Mouse (Mus musculus): ENCODE measurements around the gene Gm45233.

The Gm45233 gene

DNA sequence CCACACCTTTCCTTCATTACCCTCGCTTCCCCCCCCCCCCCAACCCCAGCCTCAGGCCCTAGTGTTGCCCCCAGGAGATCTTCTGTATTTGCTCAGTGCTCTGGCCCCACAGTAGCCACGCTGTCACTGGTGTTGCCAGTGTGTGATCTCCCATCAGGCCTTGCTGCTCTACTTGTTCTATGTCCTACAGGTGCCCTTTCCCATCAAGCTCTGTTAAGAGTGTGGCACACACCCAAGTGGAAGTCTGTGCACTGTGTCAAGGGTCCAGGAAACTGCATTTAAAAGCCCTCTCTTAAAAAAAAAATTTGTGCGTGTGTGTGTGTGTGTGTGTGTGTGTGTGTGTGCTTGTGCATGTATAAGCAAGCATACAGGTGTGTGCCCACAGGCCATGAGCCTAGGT lies 4.3 kb downstream of the Gm45233 start:
- no peak for DNase-seq (ENCODE audit: low spot score)

DNA sequence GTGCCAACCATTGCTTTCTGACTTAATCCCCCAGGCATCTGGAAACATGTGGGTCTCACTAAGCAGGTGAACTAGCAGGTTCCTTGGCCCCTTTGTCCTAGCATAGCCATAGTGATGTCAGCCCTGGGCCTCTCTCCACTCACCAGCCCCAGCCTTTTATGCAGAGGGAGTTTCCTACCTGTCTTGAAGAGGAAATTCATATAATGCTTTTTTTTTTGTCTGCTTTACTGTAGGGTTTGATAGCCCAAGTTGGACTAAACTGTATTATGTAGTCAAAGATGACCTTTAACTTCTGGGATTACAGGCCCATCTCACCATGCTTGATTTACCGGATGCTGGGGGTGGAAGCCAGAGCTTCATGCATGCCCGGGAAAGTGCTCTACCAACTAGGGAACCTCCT lies 5.9 kb downstream of the Gm45233 start:
- DNase-seq (ENCODE audit: low spot score), result no peak

DNA sequence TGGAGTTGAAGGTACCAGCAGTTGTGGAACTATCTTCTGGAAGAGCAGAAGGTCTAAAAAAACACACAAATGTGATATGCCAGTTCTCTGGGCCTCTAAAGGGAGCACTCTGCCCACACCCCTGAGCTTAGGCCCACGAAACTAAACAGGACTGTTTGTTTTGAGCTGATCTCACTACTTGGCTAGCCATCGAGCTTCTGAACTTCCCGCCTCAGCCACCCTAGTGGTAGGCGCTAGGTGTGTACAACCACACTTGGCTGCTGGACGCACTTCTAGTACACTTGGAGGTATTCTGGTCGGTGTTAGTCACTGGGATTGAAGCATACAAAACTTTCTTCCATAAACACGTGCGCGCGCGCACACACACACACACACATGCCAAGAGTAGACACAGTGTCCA lies 7.8 kb downstream of the Gm45233 start:
- no peak for DNase-seq (ENCODE audit: low spot score)

DNA sequence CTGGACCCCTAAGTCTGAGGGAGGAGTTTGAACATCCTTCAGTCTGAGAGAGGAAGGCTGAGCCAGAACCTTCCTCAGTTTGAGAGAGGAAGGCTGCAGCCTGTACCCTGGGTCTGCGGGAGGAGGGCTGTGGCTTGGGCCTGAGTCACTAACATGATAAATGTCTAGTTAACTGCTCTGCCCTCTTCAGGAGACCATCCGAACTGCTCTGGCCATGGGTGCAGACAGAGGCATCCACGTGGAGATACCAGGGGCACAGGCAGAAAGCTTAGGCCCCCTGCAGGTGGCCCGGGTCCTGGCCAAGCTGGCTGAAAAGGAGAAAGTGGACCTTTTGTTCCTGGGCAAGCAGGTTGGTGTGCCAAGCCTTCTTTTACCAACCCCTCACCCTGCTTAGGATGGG lies 8.7 kb downstream of the Gm45233 start:
- no peak for DNase-seq (ENCODE audit: low spot score)

DNA sequence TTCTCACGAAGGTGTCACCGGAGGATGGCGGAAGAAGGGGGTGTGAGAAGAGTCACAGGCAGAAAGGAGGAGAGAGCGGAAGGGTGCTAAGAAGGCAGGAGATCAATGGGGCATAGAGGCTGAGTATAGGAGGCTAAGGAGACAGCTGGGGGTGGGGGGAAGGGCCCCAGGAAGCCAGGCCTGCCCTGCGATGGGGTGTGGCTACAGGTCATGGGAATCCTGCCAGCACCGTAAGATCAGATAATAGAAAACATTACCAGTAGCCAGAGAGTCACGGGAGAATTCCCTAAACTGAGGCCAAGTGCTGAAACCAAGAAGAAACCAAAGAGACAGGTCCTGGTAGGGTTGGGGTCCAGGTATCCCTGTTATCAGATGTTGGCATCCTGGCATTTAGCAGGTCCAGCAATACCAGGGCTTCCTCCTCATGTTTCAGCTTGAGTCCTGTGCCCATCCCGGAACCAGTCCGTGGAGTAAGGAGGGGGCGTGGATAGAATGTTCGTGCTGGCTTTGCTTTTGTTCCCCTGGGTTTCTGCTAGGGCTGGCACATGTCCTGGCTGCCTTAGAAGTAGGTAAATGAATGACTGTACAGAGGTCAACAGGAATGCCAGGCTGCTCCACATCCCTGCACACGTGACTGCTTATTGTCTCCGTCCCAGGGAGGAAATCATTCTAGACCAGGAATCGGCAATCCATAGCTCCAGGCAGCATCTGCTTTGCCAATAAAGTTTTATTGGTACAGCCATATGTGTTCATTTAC lies 9.8 kb downstream of the Gm45233 start:
- DNase-seq (ENCODE audit: low spot score), result no peak

DNA sequence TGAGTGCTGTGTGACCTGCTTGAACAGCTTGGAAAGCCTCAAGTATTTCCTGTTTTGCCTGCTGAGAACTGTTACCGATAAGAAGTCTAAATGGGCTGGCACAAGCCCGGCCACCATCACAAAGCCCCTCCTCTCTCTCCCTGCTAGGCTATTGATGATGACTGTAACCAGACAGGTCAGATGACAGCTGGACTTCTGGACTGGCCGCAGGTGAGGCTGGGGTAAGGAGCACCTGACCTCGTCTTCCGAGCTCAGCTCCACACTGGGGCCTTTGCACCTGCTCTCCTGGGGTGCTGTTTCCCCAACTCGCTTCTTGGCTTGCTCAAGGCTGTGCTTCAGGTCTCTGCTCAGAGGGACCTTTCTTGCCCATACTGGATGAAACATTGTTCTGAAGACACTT lies 10.4 kb downstream of the Gm45233 start:
- no peak for DNase-seq (ENCODE audit: low spot score)

DNA sequence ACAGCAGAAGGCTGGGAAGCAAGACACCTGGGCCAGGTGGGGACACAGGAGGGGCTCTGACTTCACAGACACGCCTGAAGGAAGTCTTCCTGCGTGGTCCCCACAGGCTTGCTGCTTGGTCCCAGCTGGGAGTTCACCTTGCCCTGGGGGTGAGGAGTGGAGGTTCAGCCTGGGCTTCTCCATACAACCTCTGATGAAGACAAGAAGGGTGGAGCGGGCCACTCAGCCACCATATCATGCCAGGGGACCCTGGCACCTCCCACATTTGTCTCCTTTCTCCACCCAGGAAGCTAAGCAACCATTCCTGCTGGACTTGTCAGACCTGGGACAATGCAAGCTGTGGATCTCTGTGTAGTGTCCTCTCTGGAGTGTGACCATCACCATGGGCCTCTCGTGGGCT lies 18.9 kb downstream of the Gm45233 start, which contains the start of gene Vsig10l:
TSS of gene Vsig10l (plus strand) at position 301 of the 400 bp plus-strand sequence.
- DNase-seq (ENCODE audit: low spot score), result no peak

DNA sequence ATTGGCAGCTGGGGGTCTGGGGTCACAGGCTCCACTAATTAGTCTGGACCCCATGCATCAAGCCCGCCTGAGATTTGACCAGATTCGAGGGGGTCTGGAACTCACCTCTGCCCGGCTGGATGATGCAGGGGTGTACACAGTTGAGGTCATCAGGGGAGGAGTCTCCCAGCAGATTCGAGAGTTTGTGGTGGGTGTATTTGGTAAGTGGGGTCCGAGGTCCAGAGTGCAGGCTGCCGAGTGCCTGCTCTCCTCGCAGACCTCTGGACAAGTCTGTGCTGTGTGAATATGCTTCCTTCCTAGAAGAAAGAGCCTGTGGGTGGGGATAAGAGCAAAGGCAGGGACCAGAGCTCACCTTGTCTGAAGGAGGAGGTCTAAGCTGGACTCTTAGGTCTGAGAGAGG lies 20.0 kb downstream of the Gm45233 start:
- DNase-seq (ENCODE audit: low spot score), result no peak

DNA sequence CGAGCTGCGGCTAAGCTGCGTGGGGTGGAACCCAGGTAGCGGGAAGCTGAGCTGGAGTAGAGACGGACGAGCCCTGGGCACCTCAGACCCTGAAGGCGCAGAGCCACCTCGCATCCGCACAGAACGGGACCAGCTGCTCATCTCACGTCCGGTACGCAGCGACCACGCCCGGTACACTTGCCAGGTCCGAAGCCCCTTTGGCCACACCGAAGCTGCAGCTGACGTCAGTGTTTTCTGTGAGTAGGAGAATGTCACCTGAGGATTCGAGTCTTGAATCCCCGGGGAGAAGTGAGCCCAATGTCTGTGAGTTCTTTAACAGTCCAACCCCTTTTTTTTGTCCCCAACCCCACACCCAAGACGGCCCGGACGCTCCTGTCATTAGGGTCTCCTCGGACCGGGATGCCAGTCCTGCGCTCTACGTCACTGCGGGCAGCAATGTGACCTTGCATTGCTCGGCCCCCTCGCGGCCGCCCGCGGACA lies 21.0 kb downstream of the Gm45233 start:
- DNase-seq (ENCODE audit: low spot score), result peak; percentile 9

DNA sequence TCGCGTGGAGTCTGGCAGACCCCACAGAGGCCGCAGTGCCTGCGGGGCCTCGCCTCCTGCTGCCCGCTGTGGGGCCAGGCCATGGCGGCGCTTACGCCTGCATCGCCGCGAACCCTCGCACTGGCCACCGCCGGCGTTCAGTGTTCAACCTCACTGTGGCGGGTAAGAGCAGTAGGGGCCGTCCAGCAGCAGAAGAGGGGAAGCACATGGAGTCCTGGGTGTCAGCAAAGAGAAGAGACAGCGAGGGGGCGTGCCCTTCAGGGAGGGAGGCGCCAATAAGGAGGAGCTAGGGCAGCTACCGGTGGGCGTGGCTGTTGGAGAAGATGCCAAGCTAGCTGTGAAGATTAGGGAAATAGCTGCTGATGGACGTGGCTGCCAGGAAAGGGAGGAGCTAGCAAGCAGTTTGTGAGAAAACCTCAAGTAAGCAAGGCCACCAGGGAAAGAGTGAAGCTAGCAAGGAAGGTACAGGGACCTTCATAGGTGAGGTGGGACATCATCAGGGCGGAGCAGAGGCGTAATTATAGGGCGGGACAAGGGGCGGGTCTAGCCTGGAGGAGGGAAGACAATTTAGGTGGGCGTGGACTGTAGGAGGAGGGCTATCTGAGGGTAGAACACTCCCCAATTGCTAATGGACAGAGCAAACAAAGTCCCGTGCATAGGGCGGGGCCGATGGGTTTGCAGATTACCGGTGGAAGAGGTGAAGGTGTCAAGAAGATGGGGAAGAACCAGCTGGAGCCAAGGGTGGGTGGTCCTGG lies 21.6 kb downstream of the Gm45233 start:
- peak; percentile 81 for DNase-seq (ENCODE audit: low spot score)

DNA sequence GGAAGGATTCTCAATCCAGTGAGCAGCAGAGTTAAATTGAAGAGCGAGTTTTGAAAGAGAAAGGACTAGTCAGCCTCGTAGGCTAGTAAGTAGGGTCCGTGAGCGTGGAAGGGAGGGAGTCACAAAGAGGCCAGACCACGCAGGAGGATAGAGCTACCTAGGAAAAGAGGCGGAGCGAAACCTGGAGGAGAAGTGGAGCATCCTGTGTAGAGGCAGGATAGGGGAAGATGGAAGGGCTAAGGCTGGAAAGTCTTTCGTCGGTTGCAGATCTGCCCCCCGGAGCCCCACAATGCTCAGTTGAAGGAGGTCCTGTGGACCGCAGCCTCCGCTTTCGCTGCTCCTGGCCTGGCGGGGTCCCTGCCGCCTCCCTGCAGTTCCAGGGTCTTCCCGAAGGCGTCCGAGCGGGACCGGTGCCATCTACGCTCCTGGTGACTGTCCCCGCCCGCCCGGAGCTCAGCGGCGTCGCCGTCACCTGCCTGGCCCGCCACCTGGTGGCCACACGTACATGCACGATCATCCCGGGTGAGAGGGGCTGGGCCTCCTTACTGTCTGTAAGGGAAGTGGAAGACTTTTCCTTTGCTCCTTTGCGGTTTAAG lies 22.3 kb downstream of the Gm45233 start:
- DNase-seq (ENCODE audit: low spot score), result peak; percentile 65

DNA sequence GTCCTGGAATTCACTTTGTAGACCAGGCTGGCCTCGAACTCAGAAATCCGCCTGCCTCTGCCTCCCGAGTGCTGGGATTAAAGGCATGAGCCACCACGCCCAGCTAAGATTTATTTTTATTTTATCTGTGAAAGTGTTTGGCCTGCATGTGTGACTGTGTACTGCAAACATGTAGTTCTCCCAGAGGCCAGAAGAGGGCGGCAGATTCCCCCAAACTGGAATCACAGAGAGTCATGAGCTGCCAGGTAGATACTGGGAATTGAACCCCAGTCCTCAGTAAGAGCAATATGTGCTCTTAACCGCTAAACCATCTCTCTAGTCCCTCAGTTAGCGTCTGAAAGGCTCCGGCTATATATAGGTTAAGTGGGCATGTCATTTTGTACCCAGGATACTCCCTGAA lies 26.4 kb downstream of the Gm45233 start:
- DNase-seq (ENCODE audit: low spot score), result peak; percentile 46

DNA sequence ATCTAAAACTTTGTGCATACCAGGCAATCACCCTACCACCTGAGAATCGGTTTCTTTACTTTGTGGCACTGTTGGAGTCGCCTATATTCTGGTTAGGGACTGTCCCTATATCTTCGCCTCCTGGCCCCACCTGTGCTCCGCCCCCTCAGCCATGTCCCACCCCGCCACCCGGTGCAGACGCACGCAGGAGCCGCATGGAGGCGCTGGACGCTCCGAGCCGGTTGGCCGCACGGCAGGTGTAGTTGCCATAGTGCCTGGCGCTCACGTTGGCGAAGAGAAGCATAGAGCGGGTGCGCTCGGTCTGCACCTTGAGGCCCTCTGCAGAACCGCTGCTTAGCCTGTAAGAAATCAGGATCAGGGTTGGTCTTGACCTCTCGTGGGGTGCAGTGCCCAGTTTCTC lies 31.8 kb downstream of the Gm45233 start:
- peak; percentile 20 for DNase-seq (ENCODE audit: low spot score)

DNA sequence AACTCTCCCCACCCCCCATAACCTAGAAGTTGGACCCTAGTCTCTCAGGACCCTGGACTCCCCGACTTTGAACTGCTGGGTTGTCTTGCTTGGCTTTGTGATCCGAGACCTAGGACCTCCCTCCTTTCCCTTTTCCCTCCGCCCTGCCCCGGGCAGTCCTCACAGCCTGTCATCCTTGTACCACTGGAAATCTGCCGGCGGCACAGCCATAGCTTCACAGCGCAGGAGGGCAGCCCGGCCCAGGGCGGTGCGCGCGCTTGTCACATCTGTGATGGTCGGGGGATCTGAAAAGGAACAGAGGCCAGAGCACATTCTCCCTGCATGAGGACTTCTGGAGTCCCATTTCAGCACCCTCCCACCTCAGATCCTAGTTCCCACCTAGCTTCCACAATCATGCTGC lies 32.4 kb downstream of the Gm45233 start:
- no peak for DNase-seq (ENCODE audit: low spot score)

DNA sequence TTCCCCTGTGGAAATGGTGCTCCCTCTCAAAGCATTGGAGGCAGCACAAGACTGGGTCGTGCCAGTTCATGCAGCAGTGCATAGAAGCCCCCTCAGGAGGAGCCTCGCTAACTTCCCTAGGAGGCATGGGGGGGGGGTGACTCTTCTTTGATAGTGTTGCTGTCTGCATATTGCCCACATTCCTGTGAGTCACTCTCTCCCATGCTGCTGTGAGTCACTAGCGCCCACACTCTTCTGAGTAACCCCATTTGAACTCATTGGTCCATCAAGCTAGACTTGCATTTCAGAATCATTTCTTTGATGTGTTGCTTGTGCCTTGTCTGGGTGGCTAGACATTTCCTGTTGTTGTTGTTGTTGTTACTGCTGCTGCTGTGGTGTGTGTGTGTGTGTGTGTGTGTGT lies 37.3 kb downstream of the Gm45233 start:
- no peak for DNase-seq (ENCODE audit: low spot score)

DNA sequence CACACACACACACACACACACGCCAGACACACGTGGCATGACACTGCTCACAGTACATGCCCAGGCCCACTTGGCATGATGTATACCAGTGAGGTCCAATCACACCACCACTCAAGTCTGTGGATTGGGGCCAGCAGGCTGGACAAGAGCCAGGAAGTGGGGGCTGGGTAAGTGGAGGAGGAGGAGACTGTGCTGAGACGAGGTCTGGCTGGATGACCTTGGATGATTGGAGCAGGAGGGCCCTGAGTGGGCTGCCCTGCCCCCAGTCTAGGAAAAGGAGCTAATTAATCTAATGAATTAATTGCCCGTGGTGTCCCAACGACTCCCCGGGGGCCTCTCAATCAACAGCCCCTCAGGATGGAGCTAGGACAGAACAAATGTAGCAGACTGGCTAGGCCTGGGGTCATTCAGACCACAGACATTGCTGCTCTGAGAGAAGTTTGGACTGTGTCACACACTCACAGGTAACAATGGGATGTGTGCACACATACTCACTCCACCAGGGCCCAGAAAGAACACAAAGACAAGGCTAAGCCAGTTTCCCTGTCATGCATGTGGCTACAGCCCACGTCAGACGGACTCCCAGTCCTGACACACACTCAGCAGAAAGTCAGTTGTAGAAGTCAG lies 38.3 kb downstream of the Gm45233 start:
- no peak for DNase-seq (ENCODE audit: low spot score)

DNA sequence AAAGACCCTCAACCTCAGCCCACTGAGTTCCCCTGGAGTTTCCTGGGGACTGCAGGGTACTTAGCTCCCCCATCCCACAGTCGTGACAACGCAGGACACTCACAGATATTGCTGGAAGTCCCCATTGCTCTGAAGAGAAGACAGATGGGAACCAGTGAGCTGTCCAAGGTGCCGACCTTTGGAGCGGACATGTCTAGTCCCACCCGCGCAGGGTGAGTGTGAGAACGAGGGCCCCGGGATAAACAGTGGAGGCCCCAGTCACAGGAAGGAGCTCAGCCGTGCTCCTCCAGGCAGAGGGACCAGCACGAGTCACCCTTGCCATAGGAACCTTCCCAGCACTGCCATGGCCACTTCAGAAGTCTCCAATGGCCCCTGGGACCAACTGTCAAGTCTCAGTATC lies 39.3 kb downstream of the Gm45233 start:
- no peak for DNase-seq (ENCODE audit: low spot score)

DNA sequence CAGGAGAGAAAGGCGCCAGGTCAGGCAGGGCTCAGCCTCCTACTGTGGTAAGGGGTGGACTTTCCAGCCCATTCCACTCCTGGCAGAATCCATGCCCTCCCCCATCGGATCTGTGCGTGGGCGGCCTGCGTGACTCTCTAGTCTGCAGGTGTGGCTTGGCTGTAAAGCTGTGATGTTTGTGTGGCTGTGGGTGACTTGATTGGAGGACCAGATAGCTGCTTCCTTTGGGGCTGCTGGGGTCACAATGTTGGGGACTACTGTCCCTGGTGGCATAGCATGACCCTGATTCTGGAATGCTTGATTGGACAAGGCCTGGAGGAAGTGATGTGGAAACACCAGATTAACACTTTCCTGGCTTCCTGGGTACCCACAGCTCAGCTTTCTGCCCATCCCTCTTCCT lies 44.7 kb downstream of the Gm45233 start:
- no peak for DNase-seq (ENCODE audit: low spot score)

DNA sequence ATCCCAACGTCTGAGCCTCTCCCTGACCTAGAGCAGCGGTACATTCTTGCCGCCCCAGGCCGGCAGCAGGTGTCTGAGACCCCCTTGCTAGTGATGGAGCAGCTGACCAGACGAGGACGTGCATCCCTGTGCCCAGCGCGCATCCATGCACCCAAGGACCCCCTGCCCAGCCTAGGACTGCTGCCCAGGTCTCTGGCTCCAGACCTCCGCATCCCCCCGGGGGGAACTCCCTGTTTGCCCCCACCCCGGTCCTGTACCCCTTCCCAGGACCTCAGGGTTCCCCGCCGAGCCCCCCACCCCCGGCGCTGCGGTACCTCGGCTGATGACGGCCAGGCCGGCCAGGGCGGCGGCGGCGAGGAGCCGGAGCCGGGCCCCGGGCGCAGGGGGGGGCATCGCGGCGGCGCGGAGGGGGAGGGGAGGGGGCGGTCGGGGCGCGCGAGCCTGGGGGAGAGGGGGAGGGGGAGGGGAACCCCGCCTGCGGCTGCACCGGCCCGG lies 45.8 kb downstream of the Gm45233 start, which contains the start of gene Iglon5:
TSS of gene Iglon5 (minus strand) at position 445 of the 495 bp plus-strand sequence.
- no peak for DNase-seq (ENCODE audit: low spot score)

DNA sequence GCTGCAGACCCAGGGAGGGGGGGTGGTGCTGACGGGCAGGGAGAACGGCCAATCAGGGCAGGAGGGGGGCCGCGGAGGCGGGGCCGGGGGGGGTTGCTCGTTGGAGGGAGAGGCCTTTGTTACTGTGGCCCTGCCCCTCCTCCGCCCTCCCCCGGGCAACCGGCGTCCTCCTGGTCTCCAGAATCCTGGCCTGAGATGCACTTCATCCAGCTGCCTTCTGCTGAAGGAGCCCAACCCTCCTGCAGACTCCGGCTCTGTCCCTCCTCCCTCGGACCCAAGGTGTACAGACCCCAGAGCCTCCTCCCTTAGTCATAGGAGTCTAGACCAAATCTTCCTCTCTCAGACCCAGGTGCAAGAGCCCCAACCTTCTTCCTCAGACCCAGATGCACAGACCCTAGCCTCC lies 46.3 kb downstream of the Gm45233 start:
- DNase-seq (ENCODE audit: low spot score), result no peak

DNA sequence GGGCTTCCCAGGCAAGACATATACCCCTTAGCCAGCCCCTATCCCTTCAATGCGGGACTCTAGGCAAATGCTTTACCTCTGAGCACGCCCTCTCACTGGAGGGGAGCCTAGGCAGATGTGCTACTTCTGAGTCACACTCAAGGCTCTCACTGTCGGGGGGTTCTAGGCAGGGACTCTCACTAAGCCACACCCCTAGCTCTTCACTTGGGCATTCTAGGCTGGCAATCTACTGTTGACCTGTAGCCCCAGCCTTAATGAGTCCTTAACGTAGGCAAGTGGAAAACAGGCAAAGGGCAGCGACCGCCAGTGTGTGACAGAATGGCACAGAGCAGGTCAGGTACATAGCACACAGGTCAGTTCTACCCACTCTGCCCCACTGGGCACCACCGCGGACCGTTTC lies 46.9 kb downstream of the Gm45233 start:
- DNase-seq (ENCODE audit: low spot score), result no peak

DNA sequence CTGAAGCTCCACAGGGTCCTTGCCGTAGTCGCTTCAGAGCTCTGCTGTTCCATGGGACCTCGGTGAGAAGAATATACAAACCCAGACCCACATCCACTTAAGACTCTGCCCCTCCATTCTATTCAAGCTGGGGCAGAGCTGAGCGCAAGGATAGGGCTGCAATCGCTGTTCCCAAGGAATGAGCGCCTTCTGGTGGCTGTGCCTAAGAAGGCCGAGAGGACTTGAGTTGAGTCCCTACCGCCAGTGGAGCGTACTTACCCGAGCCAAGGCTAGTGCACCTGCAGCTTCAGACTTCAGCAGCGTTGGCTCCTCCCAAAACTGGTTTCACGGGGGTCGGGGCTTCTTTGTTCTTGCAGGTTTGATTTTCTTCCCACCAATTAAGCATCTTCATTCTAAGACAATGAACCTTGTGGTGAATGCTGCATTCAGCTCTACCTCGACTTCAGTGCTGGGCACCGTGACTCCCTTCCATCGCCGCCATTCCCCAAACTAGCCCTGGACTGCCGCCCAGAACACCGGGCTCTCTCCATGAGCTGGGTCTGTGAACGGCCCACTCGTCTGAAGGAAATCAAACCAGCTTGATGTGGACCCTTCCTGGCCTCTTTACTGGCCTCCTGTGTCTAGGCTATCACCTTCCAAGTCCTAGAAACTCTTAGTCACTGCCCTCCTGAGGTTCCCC lies 51.6 kb downstream of the Gm45233 start:
- DNase-seq (ENCODE audit: low spot score), result no peak
